8 mouse cellular contexts compared by ENCODE assay signal in the genomic region with DNA sequence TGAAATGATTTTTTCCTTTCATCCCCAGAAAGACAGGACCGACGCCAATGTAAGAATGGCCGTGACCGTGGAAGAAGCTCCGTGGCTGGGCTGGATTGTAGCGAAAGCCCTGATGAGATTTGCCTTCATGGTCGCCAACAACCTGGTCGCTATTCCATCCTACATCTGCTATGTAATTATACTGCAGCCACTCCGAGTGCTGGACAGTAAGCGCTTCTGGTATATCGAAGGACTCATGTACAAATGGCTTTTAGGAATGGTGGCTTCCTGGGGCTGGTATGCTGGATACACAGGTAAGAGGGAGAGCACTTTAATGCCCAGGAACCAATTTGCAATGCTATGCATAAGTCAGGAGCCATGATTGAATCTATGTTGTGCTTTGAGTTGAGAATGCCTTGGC. TPM values are rescaled to one million over a fixed set of nuclear protein-coding genes. Genes with fewer than 3 reads are reported as not detected.
A peak's percentile ranks its signal among the peaks of the same experiment; 100 is the strongest.
DNase-seq lines count a peak whose midpoint lies in the region; ATAC-seq lines count a peak whose summit lies in the region.

No protein-coding gene starts in this region.

- H3K4me1 ChIP-seq in lung, embryonic 15.5 days = peaks cover 18% of the 10 kb centered on the region; the same call in 1 of the 2 replicates
- peaks cover 48% of the 10 kb centered on the region for H3K4me1 ChIP-seq in hindbrain, embryonic 15.5 days (replicated peaks)
- peaks cover 48% of the 10 kb centered on the region for H3K4me1 ChIP-seq in midbrain, embryonic 13.5 days (replicated peaks)

- no peak for ATAC-seq in lung, embryonic 15.5 days (ENCODE audit: borderline replicate concordance, extremely low read depth, low FRiP score, low TSS enrichment)
- peak; percentile 2; the same call in 1 of the 2 replicates for ATAC-seq in hindbrain, embryonic 15.5 days (ENCODE audit: low FRiP score, low read depth)
- no peak; the same call in 1 of the 2 replicates for ATAC-seq in midbrain, embryonic 13.5 days

- peak overlapping the region; percentile 91 for H3K4me2 ChIP-seq in lung, embryonic 15.5 days
- peak overlapping the region; percentile 65 for H3K4me2 ChIP-seq in hindbrain, embryonic 15.5 days
- peak overlapping the region; percentile 75 for H3K4me2 ChIP-seq in midbrain, embryonic 13.5 days (replicated peaks)

- peak overlapping the region; percentile 90 for H3K9ac ChIP-seq in lung, embryonic 15.5 days
- peak overlapping the region; percentile 97 for H3K9ac ChIP-seq in hindbrain, embryonic 15.5 days
- peak overlapping the region; percentile 95 for H3K9ac ChIP-seq in midbrain, embryonic 13.5 days (replicated peaks)

- peak overlapping the region; percentile 96; the same call in 1 of the 2 replicates for H3K27ac ChIP-seq in lung, embryonic 15.5 days
- H3K27ac ChIP-seq in hindbrain, embryonic 15.5 days (replicated peaks) = peak overlapping the region; percentile 89
- H3K27ac ChIP-seq in midbrain, embryonic 13.5 days = peak overlapping the region; percentile 96

- peak; percentile 19 for DNase-seq in adrenal gland, postnatal 10 days
- DNase-seq in adrenal gland, adult 8-10 months = no peak
- DNase-seq in lung, postnatal 36 days = no peak
- DNase-seq in adrenal gland, postnatal 4 days (ENCODE audit: low spot score in 2 of 2) = no peak
- DNase-seq in gastrocnemius, adult 18-20 months (ENCODE audit: low spot score) = no peak

- no peaks in the 10 kb centered on the region for H3K9me3 ChIP-seq in lung, embryonic 15.5 days
- no peaks in the 10 kb centered on the region for H3K9me3 ChIP-seq in hindbrain, embryonic 15.5 days
- no peaks in the 10 kb centered on the region for H3K9me3 ChIP-seq in midbrain, embryonic 13.5 days

- no peaks in the 10 kb centered on the region for H3K27me3 ChIP-seq in lung, embryonic 15.5 days
- H3K27me3 ChIP-seq in hindbrain, embryonic 15.5 days = no peaks in the 10 kb centered on the region
- H3K27me3 ChIP-seq in midbrain, embryonic 13.5 days = no peaks in the 10 kb centered on the region

- peak overlapping the region; percentile 91 for H3K4me3 ChIP-seq in lung, embryonic 15.5 days
- peak overlapping the region; percentile 70 for H3K4me3 ChIP-seq in hindbrain, embryonic 15.5 days
- H3K4me3 ChIP-seq in midbrain, embryonic 13.5 days (replicated peaks) = peak overlapping the region; percentile 91

- H3K36me3 ChIP-seq in lung, embryonic 15.5 days = peaks cover 13% of the 10 kb centered on the region; the same call in 1 of the 2 replicates
- H3K36me3 ChIP-seq in hindbrain, embryonic 15.5 days = peaks cover 11% of the 10 kb centered on the region
- peaks cover 19% of the 10 kb centered on the region for H3K36me3 ChIP-seq in midbrain, embryonic 13.5 days

- 11% methylated on average over 11 of the region's 11 CpGs for WGBS in lung, embryonic 15.5 days
- 7% methylated on average over 11 of the region's 11 CpGs for WGBS in hindbrain, embryonic 15.5 days
- WGBS in midbrain, embryonic 13.5 days = 10% methylated on average over 11 of the region's 11 CpGs

RNA-seq across cellular contexts. Expression of gene Lpgat1, which starts 1.7 kb away (rescaled TPM):
- 10 to 100 TPM; 67.9 to 74.3 TPM for total RNA-seq in adrenal gland, postnatal 10 days (2021)
- 100 to 1,000 TPM in 2 of 4 experiments, 10 to 100 TPM in 2; 76.6 to 114 (median 95.5) TPM for total RNA-seq in adrenal gland, adult 8-10 months (2022)
- polyA plus RNA-seq in lung, embryonic 15.5 days (2015; fragmentation: Nextera tagmentation; extraction: Ambion mirVana) = 25.1 and 27.0 TPM in 2 replicates
- 34.9 and 38.8 TPM in 2 replicates for polyA plus RNA-seq in hindbrain, embryonic 15.5 days (2015; fragmentation: Nextera tagmentation; extraction: Ambion mirVana)
- 30.7 and 30.9 TPM in 2 replicates for polyA plus RNA-seq in midbrain, embryonic 13.5 days (2015; fragmentation: Nextera tagmentation; extraction: Ambion mirVana)
- 10 to 100 TPM; 56.0 to 70.3 TPM for total RNA-seq in adrenal gland, postnatal 4 days (2021)
- total RNA-seq in gastrocnemius, adult 18-20 months (2021) = 10 to 100 TPM; 22.0 to 33.1 TPM
